Mouse (Mus musculus) granulocyte monocyte progenitor cell, adult 5-6 weeks (primary cell): ENCODE measurements around the gene Wfdc17. TPM values are rescaled to one million over a fixed set of nuclear protein-coding genes. Genes with fewer than 3 reads are reported as not detected.

Source experiments
- ATAC-seq: replicated peaks from 2 replicates; pipeline ENCODE4 v1.8.0; 2016; ENCODE audit warnings: mild to moderate bottlenecking, moderate TSS enrichment, inconsistent platforms; ENCODE audit not compliant: poor library complexity, severe bottlenecking
- total RNA-seq, 2 experiments: library from RNA; stranded (forward) in 1 of 2; stranded (reverse) in 1 of 2; fragments of 200-712, 200-1000 nt in 1 of 2; fragments of >200 nt in 1 of 2; fragmentation: Nextera tagmentation in 1 of 2; gene quantifications; 2 replicates each; pipeline ENCODE4 v1.2.3; 2014 to 2017

Gene Wfdc17
- total RNA-seq (2014; fragmentation: Nextera tagmentation), result 8.9 TPM in 1 of 2 replicates, not detected in the other
- total RNA-seq (2017), result 1.2 TPM in 1 of 2 replicates, not detected in the other

GRCm38 (mm10) chr11:83703705-83704104 lies at the start of gene Wfdc17:
Gene Wfdc17, plus strand, starts transcription at chr11:83703991.
- peak; percentile 91 for ATAC-seq

GRCm38 (mm10) chr11:83654606-83655005 lies 49.2 kb upstream of the Wfdc17 start:
- ATAC-seq, result no peak

- 0 out of 2 replicates have a peak, but pooled peaks have one; percentile 24 for ATAC-seq
These were observed 46.3 kb upstream of the Wfdc17 start for GRCm38 (mm10) chr11:83657508-83657907.

GRCm38 (mm10) chr11:83658797-83659196 lies 45.0 kb upstream of the Wfdc17 start:
- ATAC-seq, result peak; percentile 57

- peak; percentile 81 for ATAC-seq
These were observed 41.6 kb upstream of the Wfdc17 start, which contains the start of gene Ccl4 for GRCm38 (mm10) chr11:83662204-83662603. Gene Ccl4, plus strand, starts transcription at chr11:83662584.

- ATAC-seq, result peak; percentile 67
These were observed 40.3 kb upstream of the Wfdc17 start for GRCm38 (mm10) chr11:83663532-83663931.

GRCm38 (mm10) chr11:83671743-83672142 lies 32.0 kb upstream of the Wfdc17 start:
- ATAC-seq, result no peak

GRCm38 (mm10) chr11:83675665-83676064 lies 28.1 kb upstream of the Wfdc17 start:
- no peak for ATAC-seq

GRCm38 (mm10) chr11:83689918-83690317 lies 13.9 kb upstream of the Wfdc17 start:
- no peak for ATAC-seq

GRCm38 (mm10) chr11:83692008-83692407 lies 11.8 kb upstream of the Wfdc17 start:
- ATAC-seq, result no peak

- ATAC-seq, result no peak
These were observed 4.9 kb downstream of the Wfdc17 start, which contains the start of gene Wfdc18 for GRCm38 (mm10) chr11:83708715-83709114. Gene Wfdc18, plus strand, starts transcription at chr11:83709015.

- ATAC-seq, result no peak
These were observed 5.9 kb downstream of the Wfdc17 start for GRCm38 (mm10) chr11:83709683-83710082.

- ATAC-seq, result no peak
These were observed 8.9 kb downstream of the Wfdc17 start for GRCm38 (mm10) chr11:83712671-83713070.

- peak; percentile 82 for ATAC-seq
These were observed 10.1 kb downstream of the Wfdc17 start for GRCm38 (mm10) chr11:83713925-83714324.

- ATAC-seq, result peak; percentile 81
These were observed 13.4 kb downstream of the Wfdc17 start for GRCm38 (mm10) chr11:83717042-83717665.

GRCm38 (mm10) chr11:83720766-83721165 lies 17.0 kb downstream of the Wfdc17 start:
- no peak for ATAC-seq

GRCm38 (mm10) chr11:83728757-83729432 lies 25.1 kb downstream of the Wfdc17 start:
- ATAC-seq, result no peak

- no peak for ATAC-seq
These were observed 27.3 kb downstream of the Wfdc17 start for GRCm38 (mm10) chr11:83731116-83731515.

GRCm38 (mm10) chr11:83733071-83733640 lies 29.4 kb downstream of the Wfdc17 start:
- no peak; the same call in 1 of the 2 replicates for ATAC-seq

- peak; percentile 55 for ATAC-seq
These were observed 30.4 kb downstream of the Wfdc17 start for GRCm38 (mm10) chr11:83734215-83734614.

GRCm38 (mm10) chr11:83735881-83736280 lies 32.1 kb downstream of the Wfdc17 start:
- ATAC-seq, result peak; percentile 38; the same call in 1 of the 2 replicates
